Mouse (Mus musculus): Measurements from ENCODE around the gene Gcc2. TPM values are rescaled to one million over a fixed set of nuclear protein-coding genes. Genes with fewer than 3 reads are reported as not detected.

Gcc2 gene
- total and polyA plus RNA-seq, 3 experiments, result 15.4 to 19.6 (median 19.5) TPM

- H3K4me1 ChIP-seq (ENCODE audit: control insufficient read depth in 1 of 2, insufficient read depth in 2 of 2), result peaks cover 8 to 45% of the 10 kb centered on the region in 2 experiments
- DNase-seq (ENCODE audit: extremely low read depth), result no peak
- H3K9ac ChIP-seq (ENCODE audit: insufficient read depth, low read depth), result no peak overlapping the region
- H3K79me2 ChIP-seq (replicated peaks; ENCODE audit: control insufficient read depth, extremely low read depth, insufficient read depth, poor library complexity, severe bottlenecking), result peaks cover 3% of the 10 kb centered on the region; the same call in 1 of the 2 replicates
- no peak overlapping the region for H3K4me3 ChIP-seq (replicated peaks in 1 of 3; ENCODE audit: low read depth in 2 of 3, low read length in 2 of 3, poor library complexity in 1 of 3)
- no peak overlapping the region for H3K4me2 ChIP-seq (ENCODE audit: insufficient read depth, low read depth, poor library complexity, severe bottlenecking)
- TF ChIP-seq E2F4 (IDR thresholded peaks at IDR 0.05; ENCODE audit: insufficient replicate concordance, low read depth, low read length), result no peak
- no peak for TF ChIP-seq EP300 (IDR thresholded peaks at IDR 0.05; ENCODE audit: low read length)
- no peak for TF ChIP-seq TBP (conservative IDR thresholded peaks at IDR 0.05; ENCODE audit: low read depth, low read length)
- no peak for TF ChIP-seq JUND (conservative IDR thresholded peaks at IDR 0.05; ENCODE audit: low read depth, low read length)
- TF ChIP-seq CHD1 (IDR thresholded peaks at IDR 0.05; ENCODE audit: low read depth, low read length), result no peak
- no peak for TF ChIP-seq MAX (IDR thresholded peaks at IDR 0.05; ENCODE audit: low read length)
- no peak for TF ChIP-seq RAD21 (IDR thresholded peaks at IDR 0.05; ENCODE audit: low read depth, low read length)
- no peak for TF ChIP-seq KAT2A (IDR thresholded peaks at IDR 0.05; ENCODE audit: insufficient replicate concordance, low read length)
- no peak for TF ChIP-seq ETS1 (conservative IDR thresholded peaks at IDR 0.05; ENCODE audit: low read depth, low read length)
- H3K27ac ChIP-seq (ENCODE audit: insufficient read depth, low read depth), result no peak overlapping the region
- no peaks in the 10 kb centered on the region for H3K27me3 ChIP-seq (replicated peaks)
- peaks cover 0 to 8% of the 10 kb centered on the region in 2 experiments for H3K36me3 ChIP-seq (replicated peaks in 1 of 2; ENCODE audit: control insufficient read depth in 1 of 2, insufficient read depth in 1 of 2, low read length in 1 of 2)
- in situ Hi-C loops (cut with MboI; ENCODE audit: low pct_ligation_motif_present, low pct_unique_long_range_greater_than_20kb, low sequenced_read_pairs) (no loop called here), dilution Hi-C loops (cut with MboI; ENCODE audit: extremely low pct_ligation_motif_present, extremely low pct_unique_long_range_greater_than_20kb, low sequenced_read_pairs) (no loop called here)
- H3K9me3 ChIP-seq (replicated peaks; ENCODE audit: low read length), result peaks cover 3% of the 10 kb centered on the region
These were observed 86.4 kb downstream of the Gcc2 start for GRCm38 (mm10) chr10:58341685-58342084.

DNA sequence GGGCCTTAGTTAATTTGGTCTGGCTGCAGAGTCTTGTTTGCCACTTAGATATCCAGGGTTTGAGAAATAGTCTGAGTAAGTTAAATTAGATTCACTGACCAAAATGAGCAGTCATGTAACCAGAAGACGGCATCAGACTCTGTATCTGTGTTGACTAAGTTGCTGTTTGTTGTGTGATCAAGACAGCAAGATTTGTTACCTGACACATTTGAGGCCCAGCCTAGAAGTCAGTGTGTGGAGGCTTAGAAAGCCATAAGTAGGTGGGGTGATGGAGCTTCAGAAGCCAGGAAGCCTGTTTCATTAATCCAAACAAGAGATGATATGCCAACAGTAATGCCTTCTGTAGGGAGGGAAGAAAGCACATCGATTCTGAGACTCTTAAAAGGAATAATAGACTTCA, 86.9 kb downstream of the Gcc2 start:
- H3K27me3 ChIP-seq (replicated peaks), result no peaks in the 10 kb centered on the region
- H3K9ac ChIP-seq (ENCODE audit: insufficient read depth, low read depth), result no peak overlapping the region
- H3K4me3 ChIP-seq (replicated peaks in 1 of 3; ENCODE audit: low read depth in 2 of 3, low read length in 2 of 3, poor library complexity in 1 of 3), result no peak overlapping the region
- dilution Hi-C loops (cut with MboI; ENCODE audit: extremely low pct_ligation_motif_present, extremely low pct_unique_long_range_greater_than_20kb, low sequenced_read_pairs) (no loop called here), in situ Hi-C loops (cut with MboI; ENCODE audit: low pct_ligation_motif_present, low pct_unique_long_range_greater_than_20kb, low sequenced_read_pairs) (no loop called here)
- peaks cover 0 to 7% of the 10 kb centered on the region in 2 experiments for H3K36me3 ChIP-seq (replicated peaks in 1 of 2; ENCODE audit: control insufficient read depth in 1 of 2, insufficient read depth in 1 of 2, low read length in 1 of 2)
- H3K79me2 ChIP-seq (replicated peaks; ENCODE audit: control insufficient read depth, extremely low read depth, insufficient read depth, poor library complexity, severe bottlenecking), result peaks cover 3% of the 10 kb centered on the region; the same call in 1 of the 2 replicates
- no peak for TF ChIP-seq BHLHE40 (IDR thresholded peaks at IDR 0.05; ENCODE audit: low read depth, low read length)
- TF ChIP-seq UBTF (IDR thresholded peaks at IDR 0.05; ENCODE audit: low read depth, low read length), result no peak
- TF ChIP-seq ZMIZ1 (IDR thresholded peaks at IDR 0.05; ENCODE audit: low read depth, low read length), result no peak
- TF ChIP-seq NRF1 (IDR thresholded peaks at IDR 0.05; ENCODE audit: low read depth, low read length), result no peak
- no peak for TF ChIP-seq CTCF (conservative IDR thresholded peaks at IDR 0.05 in 1 of 2, IDR thresholded peaks at IDR 0.05 in 1 of 2; ENCODE audit: low read depth in 2 of 2, low read length in 2 of 2)
- no peak overlapping the region for H3K4me2 ChIP-seq (ENCODE audit: insufficient read depth, low read depth, poor library complexity, severe bottlenecking)
- no peak for DNase-seq (ENCODE audit: extremely low read depth)
- peaks cover 3% of the 10 kb centered on the region for H3K9me3 ChIP-seq (replicated peaks; ENCODE audit: low read length)
- H3K4me1 ChIP-seq (ENCODE audit: control insufficient read depth in 1 of 2, insufficient read depth in 2 of 2), result peaks cover 8 to 49% of the 10 kb centered on the region in 2 experiments
- no peak overlapping the region for H3K27ac ChIP-seq (ENCODE audit: insufficient read depth, low read depth)

DNA sequence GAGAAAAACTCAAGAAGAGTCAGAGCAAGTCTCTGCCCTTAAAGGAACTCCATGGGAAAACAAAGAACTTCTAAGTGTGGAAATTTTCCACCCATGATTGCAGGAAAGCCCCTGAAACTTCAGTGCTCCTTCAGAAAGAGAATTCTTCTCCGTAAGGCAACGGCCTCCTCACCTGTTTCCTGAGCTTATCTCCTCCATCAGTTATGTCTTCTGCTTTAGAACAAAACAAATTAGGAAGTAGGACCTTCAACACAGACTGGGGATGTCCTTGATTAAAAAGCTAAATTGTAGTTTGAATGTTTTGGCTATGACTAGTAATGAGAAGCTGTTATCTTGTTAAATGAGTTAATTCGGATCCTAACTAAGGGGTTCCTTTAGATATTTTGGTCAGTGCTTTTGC, 88.3 kb downstream of the Gcc2 start:
- in situ Hi-C loops (cut with MboI; ENCODE audit: low pct_ligation_motif_present, low pct_unique_long_range_greater_than_20kb, low sequenced_read_pairs) (no loop called here), dilution Hi-C loops (cut with MboI; ENCODE audit: extremely low pct_ligation_motif_present, extremely low pct_unique_long_range_greater_than_20kb, low sequenced_read_pairs) (no loop called here)
- DNase-seq (ENCODE audit: extremely low read depth), result no peak
- H3K79me2 ChIP-seq (replicated peaks; ENCODE audit: control insufficient read depth, extremely low read depth, insufficient read depth, poor library complexity, severe bottlenecking), result peaks cover 3% of the 10 kb centered on the region; the same call in 1 of the 2 replicates
- H3K36me3 ChIP-seq (replicated peaks in 1 of 2; ENCODE audit: control insufficient read depth in 1 of 2, insufficient read depth in 1 of 2, low read length in 1 of 2), result peaks cover 0 to 9% of the 10 kb centered on the region in 2 experiments
- H3K4me3 ChIP-seq (replicated peaks in 1 of 3; ENCODE audit: low read depth in 2 of 3, low read length in 2 of 3, poor library complexity in 1 of 3), result no peak overlapping the region
- H3K9ac ChIP-seq (ENCODE audit: insufficient read depth, low read depth), result no peak overlapping the region
- H3K4me2 ChIP-seq (ENCODE audit: insufficient read depth, low read depth, poor library complexity, severe bottlenecking), result no peak overlapping the region
- H3K27me3 ChIP-seq (replicated peaks), result no peaks in the 10 kb centered on the region
- peaks cover 8 to 53% of the 10 kb centered on the region in 2 experiments for H3K4me1 ChIP-seq (ENCODE audit: control insufficient read depth in 1 of 2, insufficient read depth in 2 of 2)
- peaks cover 6% of the 10 kb centered on the region for H3K9me3 ChIP-seq (replicated peaks; ENCODE audit: low read length)
- H3K27ac ChIP-seq (ENCODE audit: insufficient read depth, low read depth), result no peak overlapping the region
- TF ChIP-seq USF2 (conservative IDR thresholded peaks at IDR 0.05; ENCODE audit: low read depth, low read length) (no peak), MAX (IDR thresholded peaks at IDR 0.05; ENCODE audit: low read length) (no peak), JUN (IDR thresholded peaks at IDR 0.05; ENCODE audit: insufficient read depth, low read depth, low read length) (no peak), SMC3 (IDR thresholded peaks at IDR 0.05; ENCODE audit: low read depth, low read length) (no peak), UBTF (IDR thresholded peaks at IDR 0.05; ENCODE audit: low read depth, low read length) (no peak), GABPA (IDR thresholded peaks at IDR 0.05; ENCODE audit: insufficient replicate concordance, low read depth, low read length) (no peak), E2F4 (IDR thresholded peaks at IDR 0.05; ENCODE audit: insufficient replicate concordance, low read depth, low read length) (no peak), TCF12 (IDR thresholded peaks at IDR 0.05; ENCODE audit: low read depth, low read length) (no peak), CHD2 (IDR thresholded peaks at IDR 0.05; ENCODE audit: low read length) (no peak), MAFK (IDR thresholded peaks at IDR 0.05; ENCODE audit: insufficient replicate concordance, low read length) (no peak), MYC (IDR thresholded peaks at IDR 0.05; ENCODE audit: low read depth, low read length) (no peak)
